Mouse (Mus musculus) ES-E14 (cell line): ENCODE data around the gene Zfp784. TPM values are rescaled to one million over a fixed set of nuclear protein-coding genes. Genes with fewer than 3 reads are reported as not detected.

Source experiments
- DNase-seq: peaks from one replicate; pipeline ENCODE4 v3.0.0-alpha.2; 2013; ENCODE audit warnings: low read depth, low spot score
- H3K27ac ChIP-seq: 2 replicates; pipeline ENCODE4 v1.5.1; 2012; ENCODE audit warnings: low read depth, mild to moderate bottlenecking, low read length, moderate library complexity, mixed read lengths; ENCODE audit not compliant: poor library complexity, insufficient read depth, severe bottlenecking
- H3K36me3 ChIP-seq: 2 replicates; pipeline ENCODE4 v1.6.1; 2012; ENCODE audit warnings: mild to moderate bottlenecking, low read length, moderate library complexity, mixed read lengths; ENCODE audit not compliant: control insufficient read depth, poor library complexity, insufficient read depth, severe bottlenecking
- H3K4me1 ChIP-seq, 2 experiments: fragments of 150-350 bp in 1 of 2; sonication (generic) in 1 of 2; 2 replicates each; pipeline ENCODE4 v1.6.1; 2012; ENCODE audit warnings: low read length in 2 of 2, mild to moderate bottlenecking in 1 of 2, mixed read lengths in 1 of 2; ENCODE audit not compliant: control insufficient read depth in 2 of 2, insufficient read depth in 2 of 2, poor library complexity in 1 of 2
- H3K4me3 ChIP-seq, 2 experiments: fragments of 150-350 bp in 1 of 2; sonication (generic) in 1 of 2; 2 replicates each; pipeline ENCODE4 v1.5.1; 2012; ENCODE audit warnings: low read length in 2 of 2, low read depth in 1 of 2, mild to moderate bottlenecking in 1 of 2, mixed read lengths in 1 of 2; ENCODE audit not compliant: insufficient read depth in 1 of 2, poor library complexity in 1 of 2, severe bottlenecking in 1 of 2
- H3K9ac ChIP-seq: 2 replicates; pipeline ENCODE4 v1.6.1; 2012; ENCODE audit warnings: low read depth, mild to moderate bottlenecking, low read length, mixed read lengths; ENCODE audit not compliant: poor library complexity, insufficient read depth, severe bottlenecking
- H3K9me3 ChIP-seq: fragments of 150-350 bp; sonication (generic); 2 replicates; pipeline ENCODE4 v1.6.1; 2012; ENCODE audit warnings: low read depth, mild to moderate bottlenecking, low read length; ENCODE audit not compliant: control insufficient read depth, insufficient read depth
- CHD2 ChIP-seq: IDR thresholded peaks from 2 replicates; pipeline ENCODE4 v1.6.1; 2014; ENCODE audit warnings: mild to moderate bottlenecking, low read depth, low read length, inconsistent platforms
- HCFC1 ChIP-seq: IDR thresholded peaks from 2 replicates; pipeline ENCODE4 v1.6.1; 2012; ENCODE audit warnings: low read length, inconsistent platforms, borderline replicate concordance; ENCODE audit not compliant: insufficient read depth
- MAFK ChIP-seq: IDR thresholded peaks from 2 replicates; pipeline ENCODE4 v1.6.1; 2014; ENCODE audit warnings: mild to moderate bottlenecking, low read depth, low read length, inconsistent platforms; ENCODE audit not compliant: insufficient read depth
- ZC3H11A ChIP-seq: IDR thresholded peaks from 2 replicates; pipeline ENCODE4 v1.6.1; 2012; ENCODE audit warnings: low read depth, mild to moderate bottlenecking, inconsistent platforms, low read length, borderline replicate concordance
- ZNF384 ChIP-seq: IDR thresholded peaks from 2 replicates; pipeline ENCODE4 v1.6.1; 2012; ENCODE audit warnings: low read depth, low read length, inconsistent platforms
- in situ Hi-C, 2 experiments: fragments of 600-800 bp; cut with MboI; formaldehyde crosslinking; loops; one replicate each; pipeline ENCODE4 v1.15.1; 2025; ENCODE audit warnings: low sequenced_read_pairs in 2 of 2, inconsistent platforms in 1 of 2; ENCODE audit not compliant: unreplicated experiment in 2 of 2
- total RNA-seq: library from RNA; depleted of rRNA; stranded (reverse); fragments of 300-350 nt; gene quantifications from 2 replicates; pipeline ENCODE4 v1.2.3, GENCODE M21; 2012

Zfp784 gene
- total RNA-seq, 1 experiment: 0.71 TPM

- no peak for TF ChIP-seq ZNF384
- TF ChIP-seq CHD2: no peak
- no peak for TF ChIP-seq ZC3H11A
- no peak for TF ChIP-seq MAFK
- no peak for TF ChIP-seq HCFC1
- Histone ChIP-seq H3K36me3 (peaks cover 3% of the 10 kb centered on the region; the same call in 1 of the 2 replicates), H3K9me3 (no peaks in the 10 kb centered on the region), H3K4me3 (no peak within 1 kb of the TSS), H3K27ac (no peak within 1 kb of the TSS), H3K4me1 (peaks cover 2 to 10% of the 10 kb centered on the region in 2 experiments; a peak in 1 of 4 replicates), H3K9ac (no peak within 1 kb of the TSS)
- in situ Hi-C loops: no loop called here
- no peak for DNase-seq
Measured at GRCm38 (mm10) chr7:5033818-5034217, 4.4 kb downstream of the Zfp784 start, which contains the start of gene 4632433K11Rik. Gene 4632433K11Rik (plus strand): TSS chr7:5034118.

GRCm38 (mm10) chr7:5031496-5031895, 6.8 kb downstream of the Zfp784 start:
- no peak for DNase-seq
- in situ Hi-C loops: no loop called here
- no peak for TF ChIP-seq HCFC1
- TF ChIP-seq CHD2: no peak
- no peak for TF ChIP-seq ZC3H11A
- TF ChIP-seq ZNF384: no peak
- peaks cover 0 to 12% of the 10 kb centered on the region in 2 experiments; a peak in 1 of 4 replicates for H3K4me1 ChIP-seq
- no peak overlapping the region for H3K27ac ChIP-seq
- H3K9ac ChIP-seq: peak overlapping the region; percentile 50
- peak overlapping the region; percentile 59 to 63 for H3K4me3 ChIP-seq
- H3K9me3 ChIP-seq: no peaks in the 10 kb centered on the region
- peaks cover 5% of the 10 kb centered on the region; the same call in 1 of the 2 replicates for H3K36me3 ChIP-seq

- in situ Hi-C loops: no loop called here
- Histone ChIP-seq H3K4me3 (peak overlapping the region; percentile 59 to 63), H3K27ac (no peak overlapping the region), H3K9me3 (no peaks in the 10 kb centered on the region), H3K9ac (peak overlapping the region; percentile 50), H3K4me1 (peaks cover 0 to 12% of the 10 kb centered on the region in 2 experiments; a peak in 1 of 4 replicates), H3K36me3 (peaks cover 5% of the 10 kb centered on the region; the same call in 1 of the 2 replicates)
- DNase-seq: no peak
- TF ChIP-seq ZNF384: no peak
Measured at GRCm38 (mm10) chr7:5030554-5031275, 7.5 kb downstream of the Zfp784 start.

GRCm38 (mm10) chr7:5029946-5030345, 8.3 kb downstream of the Zfp784 start:
- H3K9ac ChIP-seq: peak overlapping the region; percentile 50
- DNase-seq: no peak
- no peaks in the 10 kb centered on the region for H3K9me3 ChIP-seq
- in situ Hi-C loops: no loop called here
- H3K36me3 ChIP-seq: peaks cover 5% of the 10 kb centered on the region; the same call in 1 of the 2 replicates
- peak overlapping the region; percentile 59 to 63 for H3K4me3 ChIP-seq
- no peak for TF ChIP-seq ZNF384
- TF ChIP-seq ZC3H11A: no peak
- no peak for TF ChIP-seq MAFK
- no peak for TF ChIP-seq HCFC1
- no peak for TF ChIP-seq CHD2
- H3K27ac ChIP-seq: no peak overlapping the region
- peaks cover 0 to 12% of the 10 kb centered on the region in 2 experiments; a peak in 1 of 4 replicates for H3K4me1 ChIP-seq
